In genomic region chr4:155668689-155669597, GRCm38 (mm10) we compare ENCODE assay signal across 8 mouse cellular contexts. TPM values are rescaled to one million over a fixed set of nuclear protein-coding genes. Genes with fewer than 3 reads are reported as not detected.
DNase-seq lines count a peak whose midpoint lies in the region; ATAC-seq and TF ChIP-seq lines count a peak whose summit lies in the region.

TSS of gene Mib2 (minus strand) at chr4:155669198.

- peak within 1 kb of the TSS; percentile 70 for H3K27ac ChIP-seq in cortical plate, adult 2 months (ENCODE audit: insufficient read depth, low read length)

- H3K9me3 ChIP-seq in megakaryocyte, embryonic 14.5 days = no peaks in the 10 kb centered on the region

- peak; percentile 94 for ATAC-seq in activated CD4-positive, CD25-positive, alpha-beta regulatory T cell, adult 4 months

- 0 out of 2 replicates have a peak, but pooled peaks have one; percentile 56 for TF ChIP-seq POLR2A in cortical plate, adult 2 months (IDR thresholded peaks at IDR 0.05; ENCODE audit: extremely low read depth, insufficient read depth, low read length)

- peaks cover 2% of the 10 kb centered on the region for H3K27me3 ChIP-seq in megakaryocyte, embryonic 14.5 days (replicated peaks)

- DNase-seq in gastrocnemius, adult 8-10 months (ENCODE audit: low spot score in 2 of 2) = peak; percentile 97
- DNase-seq in hindlimb bud, embryonic 11.5 days (ENCODE audit: extremely low spot score, low read depth, low spot score) = peak; percentile 89
- DNase-seq in left cerebral cortex, adult 8-10 months (ENCODE audit: low spot score in 2 of 2) = peak; percentile 98
- peak; percentile 98 to 99 for DNase-seq in right cerebral cortex, postnatal 10 days (ENCODE audit: low spot score in 2 of 2)
- peak; percentile 96 for DNase-seq in urinary bladder, postnatal 25 days (ENCODE audit: low spot score)

- H3K4me1 ChIP-seq in cortical plate, adult 2 months (ENCODE audit: control insufficient read depth, insufficient read depth, low read length) = peaks cover 3% of the 10 kb centered on the region
- H3K4me1 ChIP-seq in megakaryocyte, embryonic 14.5 days = peaks cover 34% of the 10 kb centered on the region

- no peak for TF ChIP-seq CTCF in cortical plate, adult 2 months (IDR thresholded peaks at IDR 0.05; ENCODE audit: extremely low read depth, insufficient read depth, low read length)

- peak within 1 kb of the TSS; percentile 50 for H3K4me3 ChIP-seq in cortical plate, adult 2 months (ENCODE audit: insufficient read depth, low read length)
- peak within 1 kb of the TSS; percentile 98 for H3K4me3 ChIP-seq in megakaryocyte, embryonic 14.5 days (replicated peaks)

- H3K36me3 ChIP-seq in megakaryocyte, embryonic 14.5 days (replicated peaks; ENCODE audit: low read length) = peaks cover 31% of the 10 kb centered on the region

RNA-seq across cellular contexts. Expression of gene Mib2, which starts in this region (rescaled TPM):
- polyA plus RNA-seq in activated CD4-positive, CD25-positive, alpha-beta regulatory T cell, adult 4 months (2017; shearing (Covaris generic)) = 1 to 10 TPM; 2.2 to 6.4 TPM
- polyA plus RNA-seq in cortical plate, adult 2 months (2012; rRNA removed) = 153 and 169 TPM in 2 replicates
- total RNA-seq in gastrocnemius, adult 8-10 months (2022) = 10 to 100 TPM; 17.8 to 22.6 (median 18.8) TPM
- total RNA-seq in left cerebral cortex, adult 8-10 months (2022) = 100 to 1,000 TPM; 108 to 124 (median 117) TPM
- polyA plus RNA-seq in megakaryocyte, embryonic 14.5 days (2012; ENCODE audit: insufficient read depth, low replicate concordance) = 45.2 and 94.9 TPM in 2 replicates

Comparison
In these comparisons a context has a peak if more than half of its experiments do, and no peak if none do; other contexts are left out.
1. Peak in every context shown above with its lines: DNase-seq, ATAC-seq, H3K4me3 ChIP-seq and H3K27ac ChIP-seq.
2. RNA of gene Mib2 (total RNA-seq): 108 to 124 TPM in left cerebral cortex, adult 8-10 months; 17.8 to 22.6 TPM in gastrocnemius, adult 8-10 months; every median in the first group is over 4 times any median in the second.